Mouse (Mus musculus) brain, embryonic 14.5 days (tissue): ENCODE data around the gene Tas2r109.

Source experiments
- CTCF ChIP-seq: fragments of 200-500 bp; IDR thresholded peaks from 2 replicates; pipeline ENCODE4 v1.5.1; 2012; ENCODE audit warnings: inconsistent platforms, mild to moderate bottlenecking, moderate library complexity, borderline replicate concordance; ENCODE audit not compliant: insufficient read depth, insufficient read length; ENCODE audit errors: extremely low read depth
- POLR2A ChIP-seq: fragments of 200-500 bp; IDR thresholded peaks from 2 replicates; pipeline ENCODE4 v1.6.1; 2012; ENCODE audit warnings: mild to moderate bottlenecking, inconsistent platforms, borderline replicate concordance; ENCODE audit not compliant: poor library complexity, insufficient read depth, insufficient read length, severe bottlenecking; ENCODE audit errors: extremely low read depth

GRCm38 (mm10) chr6:132957819-132958218 lies 22.9 kb downstream of the Tas2r109 start, which contains the start of gene Tas2r131:
- TF ChIP-seq POLR2A, result no peak
- no peak for TF ChIP-seq CTCF
